In the genomic region with DNA sequence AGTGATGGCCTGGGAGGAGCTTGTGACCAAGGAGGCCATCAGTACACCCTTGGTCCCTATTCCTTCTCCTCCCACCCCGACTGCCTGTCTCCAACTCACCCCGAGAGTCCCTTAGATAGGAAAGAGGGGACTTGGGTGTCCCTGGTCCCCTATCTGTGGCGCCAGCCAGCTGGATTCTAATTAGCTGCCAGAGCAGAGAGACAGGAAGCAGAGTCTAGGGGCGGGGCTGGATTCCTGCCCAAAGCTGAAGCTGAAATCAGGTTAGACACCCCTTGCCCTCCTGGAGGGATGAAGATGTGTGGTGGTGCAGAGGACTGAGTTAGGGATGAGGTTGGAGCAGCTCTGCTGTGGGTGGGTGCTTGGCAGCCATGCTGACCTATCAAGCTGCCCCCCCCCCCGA, we compare ENCODE assay signal across 7 mouse cellular contexts. TPM values are rescaled to one million over a fixed set of nuclear protein-coding genes. Genes with fewer than 3 reads are reported as not detected.
DNase-seq lines count a peak whose midpoint lies in the region; ATAC-seq and TF ChIP-seq lines count a peak whose summit lies in the region.

No protein-coding gene starts in this region.

- TF ChIP-seq POLR2A in lung, adult 2 months (IDR thresholded peaks at IDR 0.05; ENCODE audit: borderline replicate concordance, extremely low read depth, low read depth, low read length): no peak

- no peak overlapping the region for H3K4me3 ChIP-seq in hindbrain, embryonic 14.5 days (replicated peaks; ENCODE audit: low read length)
- H3K4me3 ChIP-seq in hindbrain, embryonic 16.5 days (ENCODE audit: low read length): no peak overlapping the region
- H3K4me3 ChIP-seq in lung, adult 2 months (replicated peaks; ENCODE audit: extremely low read depth, low read depth, low read length): no peak overlapping the region
- no peak overlapping the region for H3K4me3 ChIP-seq in embryonic facial prominence, embryonic 10.5 days
- no peak overlapping the region for H3K4me3 ChIP-seq in liver, embryonic 16.5 days (ENCODE audit: low read depth, low read length)

- H3K36me3 ChIP-seq in hindbrain, embryonic 14.5 days (replicated peaks; ENCODE audit: control insufficient read depth, insufficient read depth): peaks cover 29% of the 10 kb centered on the region
- peaks cover 5% of the 10 kb centered on the region; the same call in 1 of the 2 replicates for H3K36me3 ChIP-seq in hindbrain, embryonic 16.5 days (ENCODE audit: control insufficient read depth, insufficient read depth, low read length)
- H3K36me3 ChIP-seq in embryonic facial prominence, embryonic 10.5 days (replicated peaks): peaks cover 49% of the 10 kb centered on the region
- H3K36me3 ChIP-seq in liver, embryonic 16.5 days (ENCODE audit: control insufficient read depth, insufficient read depth): no peaks in the 10 kb centered on the region

- DNase-seq in hindbrain, embryonic 14.5 days (ENCODE audit: low spot score): no peak
- DNase-seq in lung, postnatal 10 days: peak; percentile 62
- no peak for DNase-seq in lung, adult 2 months
- no peak for DNase-seq in embryonic facial prominence, embryonic 10.5 days (ENCODE audit: low spot score)
- DNase-seq in T-cell, adult 2 months (ENCODE audit: low spot score): no peak

- H3K27me3 ChIP-seq in hindbrain, embryonic 14.5 days (ENCODE audit: control insufficient read depth, insufficient read depth, low read length): no peaks in the 10 kb centered on the region
- no peaks in the 10 kb centered on the region for H3K27me3 ChIP-seq in hindbrain, embryonic 16.5 days (replicated peaks; ENCODE audit: control insufficient read depth, insufficient read depth, low read length)
- no peaks in the 10 kb centered on the region for H3K27me3 ChIP-seq in embryonic facial prominence, embryonic 10.5 days (replicated peaks; ENCODE audit: low read depth, poor library complexity, severe bottlenecking)
- H3K27me3 ChIP-seq in liver, embryonic 16.5 days (ENCODE audit: control insufficient read depth, insufficient read depth, low read depth, low read length): no peaks in the 10 kb centered on the region

- no peak overlapping the region for H3K9ac ChIP-seq in hindbrain, embryonic 14.5 days
- no peak overlapping the region for H3K9ac ChIP-seq in hindbrain, embryonic 16.5 days (ENCODE audit: low read depth, low read length)
- no peak overlapping the region for H3K9ac ChIP-seq in liver, embryonic 16.5 days (ENCODE audit: low read depth, low read length)

- H3K4me1 ChIP-seq in hindbrain, embryonic 14.5 days (replicated peaks; ENCODE audit: control insufficient read depth, insufficient read depth, low read length): peaks cover 11% of the 10 kb centered on the region; the same call in 1 of the 2 replicates
- H3K4me1 ChIP-seq in hindbrain, embryonic 16.5 days (ENCODE audit: control insufficient read depth, insufficient read depth, low read depth, low read length): peaks cover 21% of the 10 kb centered on the region
- H3K4me1 ChIP-seq in lung, adult 2 months (ENCODE audit: control insufficient read depth, insufficient read depth, low read length): peaks cover 5% of the 10 kb centered on the region
- peaks cover 26% of the 10 kb centered on the region for H3K4me1 ChIP-seq in embryonic facial prominence, embryonic 10.5 days
- peaks cover 18% of the 10 kb centered on the region for H3K4me1 ChIP-seq in liver, embryonic 16.5 days (ENCODE audit: control insufficient read depth, low read depth, low read length)

- no peak for TF ChIP-seq CTCF in lung, adult 2 months (IDR thresholded peaks at IDR 0.05; ENCODE audit: insufficient read depth, low read length)

- H3K4me2 ChIP-seq in hindbrain, embryonic 14.5 days (replicated peaks): no peak overlapping the region
- no peak overlapping the region for H3K4me2 ChIP-seq in hindbrain, embryonic 16.5 days (ENCODE audit: low read length)
- no peak overlapping the region for H3K4me2 ChIP-seq in liver, embryonic 16.5 days (ENCODE audit: low read depth, low read length)

- WGBS in hindbrain, embryonic 14.5 days: 70% methylated on average over 5 of the region's 5 CpGs
- WGBS in hindbrain, embryonic 16.5 days: 52% methylated on average over 4 of the region's 5 CpGs
- WGBS in lung, adult 2 months: 29% methylated on average over 5 of the region's 5 CpGs
- 65% methylated on average over 5 of the region's 5 CpGs for WGBS in embryonic facial prominence, embryonic 10.5 days
- WGBS in liver, embryonic 16.5 days (ENCODE audit: insufficient replicate concordance): 17% methylated on average over 5 of the region's 5 CpGs

- no peaks in the 10 kb centered on the region for H3K9me3 ChIP-seq in hindbrain, embryonic 14.5 days (ENCODE audit: control insufficient read depth, low read length)
- no peaks in the 10 kb centered on the region for H3K9me3 ChIP-seq in hindbrain, embryonic 16.5 days (ENCODE audit: control insufficient read depth, low read length)
- H3K9me3 ChIP-seq in embryonic facial prominence, embryonic 10.5 days: no peaks in the 10 kb centered on the region
- H3K9me3 ChIP-seq in liver, embryonic 16.5 days (replicated peaks; ENCODE audit: control insufficient read depth, low read length): no peaks in the 10 kb centered on the region

- 0 out of 2 replicates have a peak, but pooled peaks have one; percentile 12 for ATAC-seq in hindbrain, embryonic 14.5 days (ENCODE audit: low FRiP score)
- no peak; the same call in 1 of the 2 replicates for ATAC-seq in hindbrain, embryonic 16.5 days
- 0 out of 2 replicates have a peak, but pooled peaks have one; percentile 27 for ATAC-seq in liver, embryonic 16.5 days (ENCODE audit: low read depth)

- no peak overlapping the region for H3K27ac ChIP-seq in hindbrain, embryonic 14.5 days
- no peak overlapping the region for H3K27ac ChIP-seq in hindbrain, embryonic 16.5 days (ENCODE audit: low read depth, low read length)
- peak overlapping the region; percentile 5; the same call in 1 of the 2 replicates for H3K27ac ChIP-seq in embryonic facial prominence, embryonic 10.5 days (replicated peaks)
- H3K27ac ChIP-seq in liver, embryonic 16.5 days (ENCODE audit: low read length): no peak overlapping the region

RNA-seq across cellular contexts. Expression of a gene that starts 15.0 kb away (rescaled TPM):
- 67.1 and 72.0 TPM in 2 replicates for polyA plus RNA-seq in hindbrain, embryonic 14.5 days (2014; fragmentation: Nextera tagmentation; extraction: Ambion mirVana)
- 50.9 and 53.0 TPM in 2 replicates for polyA plus RNA-seq in hindbrain, embryonic 16.5 days (2015; fragmentation: Nextera tagmentation; extraction: Ambion mirVana)
- polyA plus RNA-seq in lung, adult 2 months (2012; rRNA removed): 81.1 and 86.4 TPM in 2 replicates
- polyA plus RNA-seq in embryonic facial prominence, embryonic 10.5 days (2016; fragmentation: Nextera tagmentation; extraction: Ambion mirVana): 12.4 and 13.9 TPM in 2 replicates
- 0.86 and 1.2 TPM in 2 replicates for polyA plus RNA-seq in liver, embryonic 16.5 days (2015; fragmentation: Nextera tagmentation; extraction: Ambion mirVana)

RNA-seq across cellular contexts. Expression of a gene that starts 40.1 kb away (rescaled TPM):
- polyA plus RNA-seq in hindbrain, embryonic 14.5 days (2014; fragmentation: Nextera tagmentation; extraction: Ambion mirVana): 0.76 and 1.1 TPM in 2 replicates
- 0.97 and 0.98 TPM in 2 replicates for polyA plus RNA-seq in hindbrain, embryonic 16.5 days (2015; fragmentation: Nextera tagmentation; extraction: Ambion mirVana)
- 1.7 and 2.0 TPM in 2 replicates for polyA plus RNA-seq in lung, adult 2 months (2012; rRNA removed)
- polyA plus RNA-seq in embryonic facial prominence, embryonic 10.5 days (2016; fragmentation: Nextera tagmentation; extraction: Ambion mirVana): 0.54 and 1.0 TPM in 2 replicates
- 0.41 and 0.43 TPM in 2 replicates for polyA plus RNA-seq in liver, embryonic 16.5 days (2015; fragmentation: Nextera tagmentation; extraction: Ambion mirVana)

RNA-seq across cellular contexts. Expression of a gene that starts 40.4 kb away (rescaled TPM):
- polyA plus RNA-seq in hindbrain, embryonic 14.5 days (2014; fragmentation: Nextera tagmentation; extraction: Ambion mirVana): 10.5 and 10.7 TPM in 2 replicates
- polyA plus RNA-seq in hindbrain, embryonic 16.5 days (2015; fragmentation: Nextera tagmentation; extraction: Ambion mirVana): 9.8 and 14.6 TPM in 2 replicates
- 7.5 and 7.9 TPM in 2 replicates for polyA plus RNA-seq in lung, adult 2 months (2012; rRNA removed)
- polyA plus RNA-seq in embryonic facial prominence, embryonic 10.5 days (2016; fragmentation: Nextera tagmentation; extraction: Ambion mirVana): 95.4 and 105 TPM in 2 replicates
- polyA plus RNA-seq in liver, embryonic 16.5 days (2015; fragmentation: Nextera tagmentation; extraction: Ambion mirVana): 108 and 110 TPM in 2 replicates

RNA-seq across cellular contexts. Expression of a gene that starts 57.9 kb away (rescaled TPM):
- 194 and 218 TPM in 2 replicates for polyA plus RNA-seq in hindbrain, embryonic 14.5 days (2014; fragmentation: Nextera tagmentation; extraction: Ambion mirVana)
- 202 and 254 TPM in 2 replicates for polyA plus RNA-seq in hindbrain, embryonic 16.5 days (2015; fragmentation: Nextera tagmentation; extraction: Ambion mirVana)
- polyA plus RNA-seq in lung, adult 2 months (2012; rRNA removed): 57.0 and 79.9 TPM in 2 replicates
- 150 and 153 TPM in 2 replicates for polyA plus RNA-seq in embryonic facial prominence, embryonic 10.5 days (2016; fragmentation: Nextera tagmentation; extraction: Ambion mirVana)
- polyA plus RNA-seq in liver, embryonic 16.5 days (2015; fragmentation: Nextera tagmentation; extraction: Ambion mirVana): 29.8 and 39.9 TPM in 2 replicates
